Mouse (Mus musculus) embryonic fibroblast, embryonic 13.5 days (primary cell): ENCODE data around the gene Ctsg. TPM values are rescaled to one million over a fixed set of nuclear protein-coding genes. Genes with fewer than 3 reads are reported as not detected.
"Not testable (repeated sequence)": the region's sequence is repeated elsewhere in the genome, so short reads cannot be mapped to it uniquely, and the experiment has no call there.

Experiments used
- H3K27ac ChIP-seq: 2 replicates; pipeline ENCODE4 v1.5.1; 2012; ENCODE audit warnings: low read length, control low read depth, inconsistent platforms; ENCODE audit not compliant: insufficient read depth
- H3K4me1 ChIP-seq: 2 replicates; pipeline ENCODE4 v1.6.1; 2011; ENCODE audit warnings: low read length; ENCODE audit not compliant: control insufficient read depth, insufficient read depth
- H3K4me3 ChIP-seq: 2 replicates; pipeline ENCODE4 v1.5.1; 2011; ENCODE audit warnings: mild to moderate bottlenecking, control low read depth, low read length; ENCODE audit not compliant: insufficient read depth
- CTCF ChIP-seq: IDR thresholded peaks from 2 replicates; pipeline ENCODE4 v1.5.1; 2011; ENCODE audit warnings: mild to moderate bottlenecking, control low read depth, low read length, moderate library complexity, borderline replicate concordance; ENCODE audit not compliant: insufficient read depth
- POLR2A ChIP-seq: IDR thresholded peaks from 2 replicates; pipeline ENCODE4 v1.6.1; 2011; ENCODE audit warnings: low read depth, mild to moderate bottlenecking, control low read depth, low read length, moderate library complexity
- polyA plus RNA-seq: library from polyadenylated mRNA; stranded (reverse); fragments of >200 nt; gene quantifications from 2 replicates; pipeline ENCODE4 v1.2.4, GENCODE M21; 2011; ENCODE audit warnings: low read depth; ENCODE audit not compliant: missing spikeins, insufficient read length

Gene Ctsg
- polyA plus RNA-seq, 1 experiment = not detected

GRCm38 (mm10) chr14:56098940-56099339, 3.4 kb downstream of the Ctsg start:
- H3K27ac ChIP-seq = no peak overlapping the region
- no peak overlapping the region for H3K4me3 ChIP-seq
- H3K4me1 ChIP-seq = no peaks in the 10 kb centered on the region
- peak; percentile 41; the same call in 1 of the 2 replicates for TF ChIP-seq CTCF
- no peak for TF ChIP-seq POLR2A

DNA sequence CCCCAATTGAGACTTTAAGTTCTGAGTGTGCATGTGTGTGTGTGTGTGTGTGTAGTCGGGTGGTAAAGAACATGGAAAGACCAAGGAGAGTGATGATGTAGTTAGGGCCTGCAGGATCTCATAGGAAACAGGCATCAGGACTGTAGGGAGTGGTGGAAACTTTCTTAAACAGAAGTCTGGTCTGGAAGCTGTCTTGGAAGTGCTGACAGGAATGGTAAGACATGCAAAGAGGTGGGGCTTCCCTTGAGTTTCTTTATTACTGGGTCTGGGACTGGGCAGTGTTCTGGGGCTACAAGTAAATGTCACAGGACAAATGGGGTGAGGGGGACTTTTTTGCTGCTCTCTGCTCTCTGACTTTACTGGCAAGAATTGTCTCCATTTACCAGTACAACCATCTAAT, 4.8 kb downstream of the Ctsg start:
- no peak for TF ChIP-seq CTCF
- TF ChIP-seq POLR2A = no peak
- Histone ChIP-seq H3K4me1 (no peaks in the 10 kb centered on the region), H3K27ac (no peak overlapping the region), H3K4me3 (no peak overlapping the region)

DNA sequence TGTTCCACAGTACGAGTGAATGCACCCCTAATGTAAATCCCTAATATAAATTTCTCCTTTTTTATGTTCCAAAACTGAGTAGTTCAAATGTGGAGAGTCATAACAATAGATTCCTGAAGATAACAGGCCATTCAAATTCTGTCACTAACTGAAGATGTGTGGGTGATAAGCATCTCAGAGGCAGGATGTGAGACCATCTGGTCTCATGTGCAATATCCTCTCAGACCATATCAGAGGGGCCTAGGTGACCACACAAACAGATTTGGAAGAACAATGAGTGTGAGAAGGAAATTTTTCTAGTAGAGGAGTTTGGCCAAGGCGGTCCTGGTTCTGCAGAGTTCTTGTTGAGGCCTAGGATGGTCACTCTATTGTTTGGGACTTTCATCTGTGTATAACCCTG, 9.0 kb downstream of the Ctsg start:
- Histone ChIP-seq H3K4me3 (no peak overlapping the region), H3K4me1 (no peaks in the 10 kb centered on the region), H3K27ac (no peak overlapping the region)
- no peak for TF ChIP-seq POLR2A
- no peak for TF ChIP-seq CTCF

DNA sequence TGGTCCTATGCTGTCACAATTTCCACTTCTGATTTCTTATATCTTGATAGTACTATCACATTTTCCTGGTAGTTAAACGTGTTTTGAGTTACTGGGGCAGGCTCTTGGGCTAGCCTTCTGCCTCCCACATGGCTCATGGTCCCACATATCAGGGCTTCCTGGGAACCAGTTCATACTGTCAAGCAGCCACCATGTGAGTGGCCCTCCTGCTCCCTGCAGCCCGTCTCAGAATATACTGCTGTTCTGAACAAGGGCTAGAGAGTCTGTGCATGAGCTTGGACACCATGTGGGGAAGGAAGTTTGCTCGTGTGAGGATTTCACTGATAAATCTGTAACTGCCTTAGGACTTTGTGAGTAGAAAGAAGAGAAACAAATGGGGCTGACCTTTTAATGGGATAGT, 15.7 kb downstream of the Ctsg start:
- H3K4me1 ChIP-seq = peaks cover 8% of the 10 kb centered on the region; the same call in 1 of the 2 replicates
- TF ChIP-seq CTCF (no peak), POLR2A (no peak)
- no peak overlapping the region for H3K4me3 ChIP-seq
- H3K27ac ChIP-seq = no peak overlapping the region

- TF ChIP-seq CTCF (no peak), POLR2A (no peak)
- Histone ChIP-seq H3K4me3 (no peak within 1 kb of the TSS), H3K4me1 (peaks cover 8% of the 10 kb centered on the region; the same call in 1 of the 2 replicates), H3K27ac (no peak within 1 kb of the TSS)
Measured at GRCm38 (mm10) chr14:56085167-56085566, 17.2 kb downstream of the Ctsg start, which contains the start of gene Mcpt8. Gene Mcpt8, minus strand, starts transcription at chr14:56085273.

DNA sequence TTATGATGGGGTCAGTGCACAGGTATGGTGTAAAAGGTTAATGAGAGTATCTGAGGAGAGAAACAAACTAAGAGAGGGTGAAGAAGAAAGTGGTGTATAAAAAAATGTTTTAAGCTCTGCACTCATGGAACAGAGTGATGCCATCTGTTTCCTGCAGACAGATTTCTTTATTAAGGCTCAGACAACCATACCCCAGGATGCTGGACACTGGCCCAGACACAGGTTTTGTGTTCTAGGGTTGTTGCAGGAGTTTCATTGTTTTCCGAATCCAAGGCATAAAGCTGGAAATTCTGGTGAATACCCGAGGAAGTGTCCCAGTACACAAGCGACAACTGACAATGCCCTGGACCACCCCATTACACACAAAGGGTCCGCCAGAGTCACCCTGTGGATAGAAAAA, 20.4 kb downstream of the Ctsg start:
- Histone ChIP-seq H3K27ac (no peak overlapping the region), H3K4me3 (no peak overlapping the region), H3K4me1 (peaks cover 8% of the 10 kb centered on the region; the same call in 1 of the 2 replicates)
- TF ChIP-seq CTCF (no peak), POLR2A (no peak)

- H3K4me1 ChIP-seq, H3K27ac ChIP-seq, H3K4me3 ChIP-seq: not testable (repeated sequence)
Measured at GRCm38 (mm10) chr14:56062213-56062612, 40.2 kb downstream of the Ctsg start, which contains the start of gene Mcpt4. Gene Mcpt4, minus strand, starts transcription at chr14:56062313.

- H3K27ac ChIP-seq = no peak overlapping the region
- H3K4me1 ChIP-seq = no peaks in the 10 kb centered on the region
- TF ChIP-seq POLR2A (no peak), CTCF (no peak)
- H3K4me3 ChIP-seq = no peak overlapping the region
Measured at GRCm38 (mm10) chr14:56057722-56058121, 44.7 kb downstream of the Ctsg start.

DNA sequence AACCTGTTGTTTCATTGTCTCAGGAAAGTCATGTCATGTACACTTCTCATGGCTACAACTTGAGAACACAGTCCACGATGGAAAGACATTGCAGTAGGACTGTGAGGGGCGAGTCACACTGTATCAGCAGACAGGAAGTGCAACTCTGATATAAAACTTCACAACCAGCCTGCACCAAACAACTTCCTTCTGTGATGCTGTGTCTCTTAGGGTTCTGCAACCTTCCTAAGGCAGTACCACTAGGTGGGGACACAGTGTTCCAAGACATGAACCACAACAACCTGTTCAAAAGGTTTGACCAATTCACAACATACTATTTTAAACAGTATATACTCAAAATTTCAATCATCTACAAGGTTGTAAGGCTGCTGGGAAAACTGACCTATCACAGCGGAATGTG, 47.0 kb downstream of the Ctsg start:
- H3K4me1 ChIP-seq = no peaks in the 10 kb centered on the region
- H3K4me3 ChIP-seq = no peak overlapping the region
- H3K27ac ChIP-seq = no peak overlapping the region
- TF ChIP-seq POLR2A = no peak
- no peak for TF ChIP-seq CTCF

Other genes with a start within 250 kb of the Ctsg start
- 31.7 and 36.6 TPM in 2 replicates for gene Nynrin, start 248.6 kb downstream of the Ctsg start, polyA plus RNA-seq
- 0.23 and 0.35 TPM in 2 replicates for gene Cbln3, start 218.2 kb downstream of the Ctsg start, polyA plus RNA-seq
- gene Khnyn, start 217.6 kb downstream of the Ctsg start, polyA plus RNA-seq = 15.4 and 17.5 TPM in 2 replicates
- 19.6 and 25.0 TPM in 2 replicates for gene Sdr39u1, start 202.3 kb downstream of the Ctsg start, polyA plus RNA-seq
- not detected in 2 replicates for gene Cma1, start 157.9 kb downstream of the Ctsg start, polyA plus RNA-seq
- 4.3 TPM in 1 of 2 replicates, not detected in the other for gene Cma2, start 151.6 kb downstream of the Ctsg start, polyA plus RNA-seq
- gene Mcpt1, start 84.6 kb downstream of the Ctsg start, polyA plus RNA-seq = 1.2 TPM in 1 of 2 replicates, not detected in the other
- not detected in 2 replicates for gene Mcpt9, start 72.1 kb downstream of the Ctsg start, polyA plus RNA-seq
- gene Mcpt2, start 60.5 kb downstream of the Ctsg start, polyA plus RNA-seq = not detected in 2 replicates
- not detected in 2 replicates for gene Mcpt4, start 40.3 kb downstream of the Ctsg start, polyA plus RNA-seq
- gene Mcpt8, start 17.3 kb downstream of the Ctsg start, polyA plus RNA-seq = 16.6 and 74.8 TPM in 2 replicates
- gene Gzme, start 18.1 kb upstream of the Ctsg start, polyA plus RNA-seq = 3.2 and 17.2 TPM in 2 replicates
- 1.6 TPM in 1 of 2 replicates, not detected in the other for gene Gzmd, start 30.0 kb upstream of the Ctsg start, polyA plus RNA-seq
- gene Gzmg, start 57.0 kb upstream of the Ctsg start, polyA plus RNA-seq = not detected in 2 replicates
- gene Gzmn, start 72.0 kb upstream of the Ctsg start, polyA plus RNA-seq = not detected in 2 replicates
- not detected in 2 replicates for gene Gzmf, start 108.8 kb upstream of the Ctsg start, polyA plus RNA-seq
- not detected in 2 replicates for gene Gzmc, start 132.1 kb upstream of the Ctsg start, polyA plus RNA-seq
- not detected in 2 replicates for gene Gzmb, start 159.7 kb upstream of the Ctsg start, polyA plus RNA-seq